Mouse (Mus musculus): ENCODE results near the gene Eef1g.

GRCm38 (mm10) chr19:8965075-8965474 is 1.8 kb upstream of the Eef1g start:
- TF ChIP-seq POLR2A (IDR thresholded peaks at IDR 0.05; ENCODE audit: insufficient read length, low read depth) (no peak), MAX (IDR thresholded peaks at IDR 0.05; ENCODE audit: low read depth) (no peak)

All from myocyte (in vitro differentiated cells).